Mouse (Mus musculus): Measurements from ENCODE around the gene Gm14214. TPM values are rescaled to one million over a fixed set of nuclear protein-coding genes. Genes with fewer than 3 reads are reported as not detected.

Gene Gm14214
- total and polyA plus RNA-seq, 2 experiments, result not detected

- 69% methylated on average over 1 of the region's 1 CpGs for WGBS
- Histone ChIP-seq H3K4me3 (ENCODE audit: insufficient read depth, low read depth, low read length) (no peak overlapping the region), H3K27me3 (ENCODE audit: control insufficient read depth, insufficient read depth, low read length) (no peaks in the 10 kb centered on the region), H3K36me3 (ENCODE audit: control insufficient read depth, insufficient read depth, low read length) (no peaks in the 10 kb centered on the region), H3K9ac (ENCODE audit: low read depth, low read length) (no peak overlapping the region), H3K79me2 (ENCODE audit: control insufficient read depth, insufficient read depth, low read length) (peaks cover 25% of the 10 kb centered on the region; the same call in 1 of the 2 replicates), H3K27ac (replicated peaks; ENCODE audit: insufficient read depth, low read depth, low read length) (no peak overlapping the region), H3K4me1 (ENCODE audit: control insufficient read depth, insufficient read depth, low read length) (peaks cover 18% of the 10 kb centered on the region)
- peak; percentile 70 for DNase-seq (ENCODE audit: extremely low read depth, low read depth, low spot score)
- TF ChIP-seq POLR2A (IDR thresholded peaks at IDR 0.05; ENCODE audit: extremely low read depth, insufficient read depth, low read length) (no peak), CTCF (IDR thresholded peaks at IDR 0.05; ENCODE audit: low read depth, low read length) (peak; percentile 17; the same call in 1 of the 2 replicates)
Measured at GRCm38 (mm10) chr2:154809107-154809762, 39.4 kb upstream of the Gm14214 start.

- peaks cover 16% of the 10 kb centered on the region for H3K4me1 ChIP-seq (ENCODE audit: control insufficient read depth, insufficient read depth, low read length)
- no peaks in the 10 kb centered on the region for H3K36me3 ChIP-seq (ENCODE audit: control insufficient read depth, insufficient read depth, low read length)
Measured at GRCm38 (mm10) chr2:154807689-154808088, 37.9 kb upstream of the Gm14214 start.

GRCm38 (mm10) chr2:154803845-154804244 is 34.0 kb upstream of the Gm14214 start:
- no peak overlapping the region for H3K27ac ChIP-seq (replicated peaks; ENCODE audit: insufficient read depth, low read depth, low read length)
- no peaks in the 10 kb centered on the region for H3K27me3 ChIP-seq (ENCODE audit: control insufficient read depth, insufficient read depth, low read length)
- no peak overlapping the region for H3K9ac ChIP-seq (ENCODE audit: low read depth, low read length)
- whole genome bisulfite sequencing, result 90% methylated on average over 4 of the region's 4 CpGs
- DNase-seq (ENCODE audit: extremely low read depth, low read depth, low spot score), result no peak
- H3K36me3 ChIP-seq (ENCODE audit: control insufficient read depth, insufficient read depth, low read length), result no peaks in the 10 kb centered on the region
- no peak for TF ChIP-seq CTCF (IDR thresholded peaks at IDR 0.05; ENCODE audit: low read depth, low read length)
- TF ChIP-seq POLR2A (IDR thresholded peaks at IDR 0.05; ENCODE audit: extremely low read depth, insufficient read depth, low read length), result no peak
- peaks cover 12% of the 10 kb centered on the region for H3K4me1 ChIP-seq (ENCODE audit: control insufficient read depth, insufficient read depth, low read length)
- H3K79me2 ChIP-seq (ENCODE audit: control insufficient read depth, insufficient read depth, low read length), result peaks cover 27% of the 10 kb centered on the region; the same call in 1 of the 2 replicates
- no peak overlapping the region for H3K4me3 ChIP-seq (ENCODE audit: insufficient read depth, low read depth, low read length)

More at GRCm38 (mm10) chr2:154807689-154808088, 37.9 kb upstream of the Gm14214 start:
- peaks cover 29% of the 10 kb centered on the region; the same call in 1 of the 2 replicates for H3K79me2 ChIP-seq (ENCODE audit: control insufficient read depth, insufficient read depth, low read length)
- no peaks in the 10 kb centered on the region for H3K27me3 ChIP-seq (ENCODE audit: control insufficient read depth, insufficient read depth, low read length)
- no peak overlapping the region for H3K9ac ChIP-seq (ENCODE audit: low read depth, low read length)
- DNase-seq (ENCODE audit: extremely low read depth, low read depth, low spot score), result peak; percentile 59
- TF ChIP-seq POLR2A (IDR thresholded peaks at IDR 0.05; ENCODE audit: extremely low read depth, insufficient read depth, low read length) (no peak), CTCF (IDR thresholded peaks at IDR 0.05; ENCODE audit: low read depth, low read length) (no peak)
- 14% methylated on average over 1 of the region's 1 CpGs for WGBS
- H3K27ac ChIP-seq (replicated peaks; ENCODE audit: insufficient read depth, low read depth, low read length), result no peak overlapping the region
- H3K4me3 ChIP-seq (ENCODE audit: insufficient read depth, low read depth, low read length), result no peak overlapping the region

GRCm38 (mm10) chr2:154803372-154803771 is 33.5 kb upstream of the Gm14214 start:
- H3K79me2 ChIP-seq (ENCODE audit: control insufficient read depth, insufficient read depth, low read length), result peaks cover 27% of the 10 kb centered on the region; the same call in 1 of the 2 replicates
- DNase-seq (ENCODE audit: extremely low read depth, low read depth, low spot score), result no peak
- TF ChIP-seq POLR2A (IDR thresholded peaks at IDR 0.05; ENCODE audit: extremely low read depth, insufficient read depth, low read length) (no peak), CTCF (IDR thresholded peaks at IDR 0.05; ENCODE audit: low read depth, low read length) (no peak)
- no peaks in the 10 kb centered on the region for H3K36me3 ChIP-seq (ENCODE audit: control insufficient read depth, insufficient read depth, low read length)
- H3K27me3 ChIP-seq (ENCODE audit: control insufficient read depth, insufficient read depth, low read length), result no peaks in the 10 kb centered on the region
- no peak overlapping the region for H3K4me3 ChIP-seq (ENCODE audit: insufficient read depth, low read depth, low read length)
- H3K9ac ChIP-seq (ENCODE audit: low read depth, low read length), result no peak overlapping the region
- no peak overlapping the region for H3K27ac ChIP-seq (replicated peaks; ENCODE audit: insufficient read depth, low read depth, low read length)
- WGBS, result 73% methylated on average over 1 of the region's 1 CpGs
- peaks cover 15% of the 10 kb centered on the region for H3K4me1 ChIP-seq (ENCODE audit: control insufficient read depth, insufficient read depth, low read length)

GRCm38 (mm10) chr2:154791661-154792642 is 22.1 kb upstream of the Gm14214 start:
- no peaks in the 10 kb centered on the region for H3K27me3 ChIP-seq (ENCODE audit: control insufficient read depth, insufficient read depth, low read length)
- TF ChIP-seq POLR2A (IDR thresholded peaks at IDR 0.05; ENCODE audit: extremely low read depth, insufficient read depth, low read length) (0 out of 2 replicates have a peak, but pooled peaks have one; percentile 42), CTCF (IDR thresholded peaks at IDR 0.05; ENCODE audit: low read depth, low read length) (no peak)
- peak overlapping the region; percentile 94 for H3K9ac ChIP-seq (ENCODE audit: low read depth, low read length)
- H3K79me2 ChIP-seq (ENCODE audit: control insufficient read depth, insufficient read depth, low read length), result peaks cover 30% of the 10 kb centered on the region; the same call in 1 of the 2 replicates
- peak overlapping the region; percentile 82 for H3K27ac ChIP-seq (replicated peaks; ENCODE audit: insufficient read depth, low read depth, low read length)
- peak; percentile 58 for DNase-seq (ENCODE audit: extremely low read depth, low read depth, low spot score)
- H3K4me3 ChIP-seq (ENCODE audit: insufficient read depth, low read depth, low read length), result peak overlapping the region; percentile 80
- peaks cover 22% of the 10 kb centered on the region for H3K4me1 ChIP-seq (ENCODE audit: control insufficient read depth, insufficient read depth, low read length)
- under 1% methylated on average over 67 of the region's 67 CpGs for WGBS
- H3K36me3 ChIP-seq (ENCODE audit: control insufficient read depth, insufficient read depth, low read length), result no peaks in the 10 kb centered on the region

Measured in liver, adult 2 months (tissue).